Mouse (Mus musculus) liver, embryonic 14.5 days (tissue): ENCODE results near the gene Borcs7.

ENCODE experiments used
- CTCF ChIP-seq: IDR thresholded peaks from 2 replicates; pipeline ENCODE4 v1.5.1; 2016; ENCODE audit warnings: antibody characterized with exemption, low read depth, control low read depth
- EP300 ChIP-seq: IDR thresholded peaks from 2 replicates; pipeline ENCODE4 v1.6.1; 2016; ENCODE audit warnings: antibody characterized with exemption, low read depth

DNA sequence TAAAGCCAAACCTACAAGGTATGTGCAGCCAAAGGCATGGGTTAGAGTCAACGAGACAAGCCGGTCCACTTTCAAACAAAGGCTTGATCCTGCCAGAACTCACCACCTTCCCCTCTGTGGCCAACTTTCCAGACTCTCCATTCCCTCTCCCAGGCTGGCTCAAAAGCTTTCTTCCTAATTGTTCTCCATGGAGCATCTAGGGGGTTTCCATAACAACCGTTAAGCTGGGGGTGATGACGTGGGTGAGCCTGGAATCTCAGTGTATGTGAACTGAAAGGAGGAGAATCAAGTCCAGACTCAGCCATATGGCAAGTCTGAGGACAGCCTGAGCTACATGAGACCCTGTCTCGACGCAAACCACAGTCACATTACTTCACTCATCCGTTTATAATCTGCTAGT, 24.2 kb upstream of the Borcs7 start:
- no peak for TF ChIP-seq EP300
- no peak for TF ChIP-seq CTCF
